Mouse (Mus musculus) embryonic facial prominence, embryonic 13.5 days (tissue): Measurements from ENCODE around the gene Vwce. TPM values are rescaled to one million over a fixed set of nuclear protein-coding genes. Genes with fewer than 3 reads are reported as not detected.

ENCODE experiments used
- ATAC-seq: fragments of 200-750 bp; cut with Nextera tagmentation; 2 replicates; pipeline ENCODE4 v1.8.0; 2017; ENCODE audit warnings: low read depth; ENCODE audit not compliant: insufficient number of reproducible peaks, insufficient read depth, low FRiP score, low TSS enrichment
- H3K27ac ChIP-seq: fragments of 300-500 bp; sonication (generic); 2 replicates; pipeline ENCODE4 v1.5.1; 2015; ENCODE audit warnings: moderate library complexity, mild to moderate bottlenecking, inconsistent platforms
- H3K27me3 ChIP-seq: fragments of 300-500 bp; sonication (generic); 2 replicates; pipeline ENCODE4 v1.6.1; 2015; ENCODE audit warnings: mild to moderate bottlenecking, inconsistent platforms
- H3K36me3 ChIP-seq: fragments of 300-500 bp; sonication (generic); 2 replicates; pipeline ENCODE4 v1.6.1; 2015; ENCODE audit warnings: mild to moderate bottlenecking, inconsistent platforms
- H3K4me1 ChIP-seq: fragments of 300-500 bp; sonication (generic); 2 replicates; pipeline ENCODE4 v1.6.1; 2015; ENCODE audit warnings: inconsistent platforms
- H3K4me2 ChIP-seq: fragments of 300-500 bp; sonication (generic); 2 replicates; pipeline ENCODE4 v1.6.1; 2015; ENCODE audit warnings: moderate library complexity, mild to moderate bottlenecking, inconsistent platforms
- H3K4me3 ChIP-seq: fragments of 300-500 bp; sonication (generic); 2 replicates; pipeline ENCODE4 v1.5.1; 2015; ENCODE audit warnings: mild to moderate bottlenecking, inconsistent platforms
- H3K9ac ChIP-seq: fragments of 300-500 bp; sonication (generic); 2 replicates; pipeline ENCODE4 v1.6.1; 2015; ENCODE audit warnings: mild to moderate bottlenecking, inconsistent platforms
- H3K9me3 ChIP-seq: fragments of 300-500 bp; sonication (generic); 2 replicates; pipeline ENCODE4 v1.6.1; 2016; ENCODE audit warnings: inconsistent platforms
- WGBS: fragments of 180-500 bp; shearing (Covaris S2); methylation state at CpG from one replicate; pipeline ENCODE4 v1.1.7; 2015; ENCODE audit warnings: mixed read lengths; 5-methylcytosine and 5-hydroxymethylcytosine counted together
- polyA plus RNA-seq: library from polyadenylated mRNA; unstranded; fragments of >200 nt; fragmentation: Nextera tagmentation; extraction: Ambion mirVana; gene quantifications from 2 replicates; pipeline ENCODE4 v1.2.1, GENCODE M21; 2015

Gene Vwce
- polyA plus RNA-seq, 1 experiment from 2014 or later: 3.8 TPM

GRCm38 (mm10) chr19:10603660-10604523 lies 30.1 kb upstream of the Vwce start:
- Histone ChIP-seq H3K4me1 (peaks cover 47% of the 10 kb centered on the region), H3K27me3 (no peaks in the 10 kb centered on the region), H3K27ac (peak overlapping the region; percentile 92; the same call in 1 of the 2 replicates), H3K4me3 (no peak overlapping the region), H3K4me2 (peak overlapping the region; percentile 79; the same call in 1 of the 2 replicates), H3K36me3 (peaks cover 33% of the 10 kb centered on the region), H3K9me3 (no peaks in the 10 kb centered on the region), H3K9ac (peak overlapping the region; percentile 98; the same call in 1 of the 2 replicates)
- no peak for ATAC-seq
- 81% methylated on average over 18 of the region's 18 CpGs for WGBS

DNA sequence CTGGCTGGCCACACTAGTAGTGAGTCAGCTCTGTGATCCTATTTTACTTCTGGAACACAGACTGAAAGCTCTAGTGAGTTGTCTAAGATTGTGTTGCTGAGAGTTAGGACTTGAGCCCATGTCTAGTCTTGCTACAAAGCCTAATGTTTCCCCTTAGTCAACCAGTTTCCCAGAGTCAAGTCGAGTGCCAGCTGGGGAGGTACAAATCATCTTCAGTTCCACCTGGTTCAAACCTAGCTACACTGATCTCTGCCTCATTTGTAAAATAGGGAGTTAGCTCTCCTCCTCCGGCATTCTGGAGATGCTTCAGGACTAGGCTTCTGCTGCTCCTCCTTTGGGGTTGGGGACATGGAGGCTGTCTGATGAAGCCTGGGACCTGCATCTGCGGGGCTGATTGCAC lies 29.5 kb upstream of the Vwce start:
- H3K4me1 ChIP-seq: peaks cover 47% of the 10 kb centered on the region
- WGBS: 58% methylated on average over 3 of the region's 3 CpGs
- H3K9me3 ChIP-seq: no peaks in the 10 kb centered on the region
- peak overlapping the region; percentile 79 for H3K4me2 ChIP-seq
- H3K27ac ChIP-seq: peak overlapping the region; percentile 94
- peaks cover 33% of the 10 kb centered on the region for H3K36me3 ChIP-seq
- no peaks in the 10 kb centered on the region for H3K27me3 ChIP-seq
- no peak for ATAC-seq
- H3K9ac ChIP-seq: peak overlapping the region; percentile 98
- H3K4me3 ChIP-seq: peak overlapping the region; percentile 99

DNA sequence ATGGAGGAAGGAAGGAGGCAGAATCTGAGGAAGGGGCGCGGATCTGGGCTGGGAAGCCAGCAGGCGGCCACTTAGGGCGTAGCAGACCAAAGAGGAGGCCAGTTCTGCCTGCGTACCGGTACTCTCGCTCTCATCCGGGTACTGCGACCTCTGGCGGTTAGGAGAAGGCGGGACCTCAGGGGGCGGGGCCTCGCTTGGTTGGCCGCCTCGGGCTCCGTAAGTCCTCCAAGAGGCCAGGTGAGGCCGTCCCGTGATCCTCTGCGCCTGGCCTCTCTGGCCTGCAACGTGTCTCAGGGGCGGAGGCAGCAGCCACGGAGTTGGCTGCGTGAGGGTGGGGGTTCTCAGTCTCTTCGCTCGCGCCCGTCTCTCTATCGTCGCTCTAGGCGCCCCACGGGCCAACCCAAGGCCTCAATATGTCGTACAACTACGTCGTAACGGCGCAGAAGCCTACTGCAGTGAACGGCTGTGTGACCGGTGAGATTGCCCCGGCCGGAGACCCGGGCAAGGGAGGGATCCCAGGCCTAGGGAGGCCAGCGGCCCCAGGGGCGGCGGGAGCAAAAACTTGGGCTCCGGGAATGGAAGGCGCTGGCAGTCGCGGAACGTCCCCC lies 28.6 kb upstream of the Vwce start, which contains the start of the genes Ddb1 and Tkfc:
TSS of gene Ddb1 (plus strand) at position 35 of the 608 bp plus-strand sequence.
TSS of gene Tkfc (minus strand) at position 362 of the 608 bp plus-strand sequence.
- Histone ChIP-seq H3K9ac (peak within 1 kb of the TSS; percentile 98), H3K36me3 (peaks cover 33% of the 10 kb centered on the region), H3K4me1 (peaks cover 47% of the 10 kb centered on the region), H3K9me3 (no peaks in the 10 kb centered on the region), H3K27ac (peak within 1 kb of the TSS; percentile 94), H3K4me2 (peak within 1 kb of the TSS; percentile 79), H3K27me3 (no peaks in the 10 kb centered on the region), H3K4me3 (peak within 1 kb of the TSS; percentile 99)
- under 1% methylated on average over 49 of the region's 49 CpGs for WGBS
- ATAC-seq: peak; percentile 95

- no peaks in the 10 kb centered on the region for H3K27me3 ChIP-seq
- peaks cover 38% of the 10 kb centered on the region for H3K36me3 ChIP-seq
- no peak for ATAC-seq
- H3K4me2 ChIP-seq: peak overlapping the region; percentile 79
- WGBS: 4% methylated on average over 20 of the region's 20 CpGs
- H3K9ac ChIP-seq: peak overlapping the region; percentile 98
- H3K27ac ChIP-seq: peak overlapping the region; percentile 94
- H3K9me3 ChIP-seq: no peaks in the 10 kb centered on the region
- peak overlapping the region; percentile 99 for H3K4me3 ChIP-seq
- peaks cover 47% of the 10 kb centered on the region for H3K4me1 ChIP-seq
These were observed 28.0 kb upstream of the Vwce start for GRCm38 (mm10) chr19:10605901-10606622.

- H3K27ac ChIP-seq: no peak overlapping the region
- H3K9ac ChIP-seq: no peak overlapping the region
- ATAC-seq: no peak
- peaks cover 34% of the 10 kb centered on the region for H3K4me1 ChIP-seq
- H3K4me2 ChIP-seq: no peak overlapping the region
- WGBS: 84% methylated on average over 5 of the region's 5 CpGs
- H3K36me3 ChIP-seq: peaks cover 64% of the 10 kb centered on the region
- no peak overlapping the region for H3K4me3 ChIP-seq
- H3K27me3 ChIP-seq: no peaks in the 10 kb centered on the region
- no peaks in the 10 kb centered on the region for H3K9me3 ChIP-seq
These were observed 25.3 kb upstream of the Vwce start for GRCm38 (mm10) chr19:10608573-10609240.

- ATAC-seq: peak; percentile 83
- H3K4me2 ChIP-seq: peak overlapping the region; percentile 81
- peak overlapping the region; percentile 77 for H3K9ac ChIP-seq
- peaks cover 6% of the 10 kb centered on the region for H3K36me3 ChIP-seq
- H3K9me3 ChIP-seq: no peaks in the 10 kb centered on the region
- H3K27ac ChIP-seq: no peak overlapping the region; the same call in 1 of the 2 replicates
- H3K4me3 ChIP-seq: peak overlapping the region; percentile 50
- H3K27me3 ChIP-seq: no peaks in the 10 kb centered on the region
- H3K4me1 ChIP-seq: peaks cover 17% of the 10 kb centered on the region
- 2% methylated on average over 21 of the region's 21 CpGs for WGBS
These were observed 882 bp downstream of the Vwce start for GRCm38 (mm10) chr19:10634872-10635318.

GRCm38 (mm10) chr19:10637840-10638239 lies 3.8 kb downstream of the Vwce start:
- Histone ChIP-seq H3K27me3 (no peaks in the 10 kb centered on the region), H3K9ac (no peak overlapping the region), H3K4me1 (peaks cover 28% of the 10 kb centered on the region), H3K36me3 (no peaks in the 10 kb centered on the region), H3K4me3 (no peak overlapping the region), H3K4me2 (no peak overlapping the region), H3K27ac (no peak overlapping the region), H3K9me3 (no peaks in the 10 kb centered on the region)
- no peak for ATAC-seq
- 61% methylated on average over 7 of the region's 7 CpGs for WGBS

DNA sequence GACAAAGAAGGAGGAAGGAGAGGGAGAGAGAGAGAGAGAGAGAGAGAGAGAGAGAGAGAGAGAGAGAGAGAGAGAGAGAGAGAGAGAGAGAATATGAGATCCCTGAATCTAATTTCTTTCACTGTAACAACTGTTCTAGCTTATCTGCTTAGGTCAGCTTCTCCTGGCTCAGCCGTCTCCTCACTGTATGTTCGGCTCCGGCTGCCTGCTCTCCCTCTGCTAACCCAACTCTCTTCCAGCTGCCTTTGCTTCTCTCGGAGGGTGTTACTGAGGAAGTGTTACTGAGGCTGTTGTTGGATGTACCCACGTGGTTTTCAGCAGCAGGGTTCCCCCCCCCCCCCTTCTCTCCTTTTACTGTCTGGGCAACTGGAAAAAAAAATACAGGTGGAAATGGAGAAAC lies 6.1 kb downstream of the Vwce start:
- Histone ChIP-seq H3K27me3 (no peaks in the 10 kb centered on the region), H3K9ac (peak overlapping the region; percentile 52), H3K27ac (peak overlapping the region; percentile 48; the same call in 1 of the 2 replicates), H3K9me3 (no peaks in the 10 kb centered on the region), H3K4me1 (peaks cover 14% of the 10 kb centered on the region), H3K4me3 (no peak overlapping the region), H3K4me2 (peak overlapping the region; percentile 47), H3K36me3 (no peaks in the 10 kb centered on the region)
- WGBS: 8% methylated on average over 5 of the region's 5 CpGs
- ATAC-seq: no peak

- peak overlapping the region; percentile 52 for H3K9ac ChIP-seq
- peak overlapping the region; percentile 9; the same call in 1 of the 2 replicates for H3K4me3 ChIP-seq
- no peaks in the 10 kb centered on the region for H3K27me3 ChIP-seq
- H3K4me2 ChIP-seq: peak overlapping the region; percentile 47
- no peaks in the 10 kb centered on the region for H3K36me3 ChIP-seq
- H3K4me1 ChIP-seq: peaks cover 11% of the 10 kb centered on the region
- no peaks in the 10 kb centered on the region for H3K9me3 ChIP-seq
- 37% methylated on average over 13 of the region's 13 CpGs for WGBS
- peak overlapping the region; percentile 48; the same call in 1 of the 2 replicates for H3K27ac ChIP-seq
- no peak for ATAC-seq
These were observed 6.8 kb downstream of the Vwce start for GRCm38 (mm10) chr19:10640589-10641378.

DNA sequence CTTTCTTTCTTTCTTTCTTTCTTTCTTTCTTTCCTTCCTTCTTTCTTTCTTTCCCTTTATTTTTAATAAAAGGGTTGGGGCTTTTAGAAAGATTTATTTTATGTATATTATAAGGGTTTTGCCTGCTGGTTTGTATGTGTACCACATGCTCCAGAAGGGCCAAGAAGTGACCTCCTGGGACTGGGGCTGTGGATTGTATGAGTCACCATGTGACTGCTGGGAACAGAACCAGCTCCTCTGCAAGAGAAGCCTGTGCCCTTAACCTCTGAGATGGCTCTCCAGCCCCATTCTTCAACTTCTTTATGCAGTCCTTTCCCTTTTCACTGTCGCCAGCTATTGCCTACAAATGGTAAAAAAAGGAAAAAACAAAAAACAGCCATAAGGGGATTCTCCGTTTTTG lies 11.6 kb downstream of the Vwce start:
- no peak overlapping the region for H3K27ac ChIP-seq
- no peaks in the 10 kb centered on the region for H3K9me3 ChIP-seq
- no peaks in the 10 kb centered on the region for H3K27me3 ChIP-seq
- no peaks in the 10 kb centered on the region for H3K36me3 ChIP-seq
- peaks cover 5% of the 10 kb centered on the region for H3K4me1 ChIP-seq
- no peak for ATAC-seq
- H3K9ac ChIP-seq: no peak overlapping the region
- no peak overlapping the region for H3K4me2 ChIP-seq
- H3K4me3 ChIP-seq: no peak overlapping the region
- 81% methylated on average over 2 of the region's 2 CpGs for WGBS
